ENCODE assay signal across 32 mouse cellular contexts in the genomic region with DNA sequence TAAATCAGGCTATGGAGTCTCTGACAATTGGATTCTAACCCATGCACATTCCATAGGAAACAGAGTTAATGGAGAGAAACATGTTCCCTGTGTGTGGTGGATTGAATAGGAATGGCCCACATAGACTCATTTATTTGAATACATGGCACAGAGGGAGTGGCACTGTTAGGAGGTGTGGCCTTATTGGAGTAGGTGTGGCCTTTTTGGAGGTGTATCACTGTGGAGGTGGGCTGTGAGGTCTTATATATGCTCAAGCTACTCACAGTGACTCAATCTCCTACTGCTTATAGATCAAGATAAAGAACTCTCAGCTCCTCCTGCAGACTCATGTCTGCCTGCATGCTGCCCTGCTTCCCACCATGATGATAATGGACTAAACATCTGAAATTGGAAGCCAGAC.
"Had no signal": no experiment of that assay in that cellular context is flagged by ENCODE, and none has a peak within 500 bp of the region (broad histone marks: within the 10 kb centered on the region; RNA-seq: fewer than 3 reads in every experiment).

No protein-coding gene starts in this region.

- H3K9me3 ChIP-seq: limb, embryonic 10.5 days; limb, embryonic 12.5 days; limb, embryonic 13.5 days; limb, embryonic 15.5 days; liver, embryonic 12.5 days; liver, embryonic 13.5 days; liver, embryonic 15.5 days; lung, embryonic 15.5 days; midbrain, embryonic 10.5 days; midbrain, embryonic 12.5 days; midbrain, embryonic 13.5 days; midbrain, embryonic 15.5 days; neural tube, embryonic 12.5 days had no signal

- H3K4me2 ChIP-seq: limb, embryonic 12.5 days; limb, embryonic 13.5 days; limb, embryonic 15.5 days; liver, embryonic 11.5 days; liver, embryonic 12.5 days; liver, embryonic 13.5 days; liver, embryonic 15.5 days; lung, embryonic 14.5 days; lung, embryonic 15.5 days; midbrain, embryonic 11.5 days; midbrain, embryonic 12.5 days; midbrain, embryonic 13.5 days; midbrain, embryonic 15.5 days; neural tube, embryonic 12.5 days had no signal

- H3K4me3 ChIP-seq: limb, embryonic 10.5 days; limb, embryonic 12.5 days; limb, embryonic 13.5 days; limb, embryonic 15.5 days; liver, embryonic 12.5 days; liver, embryonic 13.5 days; liver, embryonic 15.5 days; lung, embryonic 15.5 days; megakaryocyte, embryonic 14.5 days; midbrain, embryonic 10.5 days; midbrain, embryonic 12.5 days; midbrain, embryonic 13.5 days; midbrain, embryonic 15.5 days; myocyte; neural tube, embryonic 12.5 days had no signal

- DNase-seq: left cerebral cortex, postnatal 4 days; liver; liver, embryonic 13.5 days; liver, postnatal 0 days; lung, adult 18-20 months; lung, adult 2 months; lung, embryonic 14.5 days; lung, postnatal 10 days; lung, postnatal 14 days; lung, postnatal 36 days; lung, postnatal 4 days; midbrain, embryonic 14.5 days had no signal

- H3K27ac ChIP-seq: limb, embryonic 10.5 days; limb, embryonic 12.5 days; limb, embryonic 13.5 days; limb, embryonic 15.5 days; liver, embryonic 12.5 days; liver, embryonic 13.5 days; liver, embryonic 14.5 days; liver, embryonic 15.5 days; lung, embryonic 15.5 days; macrophage; midbrain, embryonic 10.5 days; midbrain, embryonic 12.5 days; midbrain, embryonic 13.5 days; midbrain, embryonic 15.5 days; neural tube, embryonic 12.5 days had no signal

- H3K4me1 ChIP-seq: limb, embryonic 10.5 days; limb, embryonic 12.5 days; limb, embryonic 13.5 days; limb, embryonic 15.5 days; liver, embryonic 12.5 days; liver, embryonic 13.5 days; liver, embryonic 15.5 days; lung, embryonic 15.5 days; midbrain, embryonic 12.5 days; midbrain, embryonic 15.5 days; neural tube, embryonic 12.5 days had no signal

- H3K9ac ChIP-seq: limb, embryonic 12.5 days; limb, embryonic 13.5 days; limb, embryonic 15.5 days; liver, embryonic 12.5 days; liver, embryonic 13.5 days; liver, embryonic 14.5 days; liver, embryonic 15.5 days; liver, postnatal 0 days; lung, embryonic 14.5 days; lung, embryonic 15.5 days; midbrain, embryonic 12.5 days; midbrain, embryonic 13.5 days; midbrain, embryonic 15.5 days; neural tube, embryonic 12.5 days had no signal

- H3K27me3 ChIP-seq: limb, embryonic 12.5 days; limb, embryonic 13.5 days; limb, embryonic 15.5 days; liver, embryonic 12.5 days; liver, embryonic 13.5 days; liver, embryonic 15.5 days; lung, embryonic 15.5 days; megakaryocyte, embryonic 14.5 days; midbrain, embryonic 12.5 days; midbrain, embryonic 13.5 days; midbrain, embryonic 15.5 days; neural tube, embryonic 12.5 days had no signal

- H3K36me3 ChIP-seq: limb, embryonic 10.5 days; limb, embryonic 12.5 days; limb, embryonic 13.5 days; limb, embryonic 15.5 days; liver, embryonic 12.5 days; liver, embryonic 13.5 days; liver, embryonic 15.5 days; lung, embryonic 15.5 days; midbrain, embryonic 10.5 days; midbrain, embryonic 12.5 days; midbrain, embryonic 13.5 days; midbrain, embryonic 15.5 days; neural tube, embryonic 12.5 days had no signal

- ATAC-seq: liver, embryonic 12.5 days; liver, postnatal 0 days; lung, postnatal 0 days; midbrain, embryonic 13.5 days; midbrain, embryonic 15.5 days; midbrain, embryonic 16.5 days had no signal
